Mouse (Mus musculus) cerebellum, postnatal 14 days (tissue): Measurements from ENCODE around the gene Epha3.

Experiments
- DNase-seq, 2 experiments: peaks; one replicate each; pipeline ENCODE4 v3.0.0; 2021; ENCODE audit warnings: mixed read lengths in 2 of 2

Epha3 gene

DNA sequence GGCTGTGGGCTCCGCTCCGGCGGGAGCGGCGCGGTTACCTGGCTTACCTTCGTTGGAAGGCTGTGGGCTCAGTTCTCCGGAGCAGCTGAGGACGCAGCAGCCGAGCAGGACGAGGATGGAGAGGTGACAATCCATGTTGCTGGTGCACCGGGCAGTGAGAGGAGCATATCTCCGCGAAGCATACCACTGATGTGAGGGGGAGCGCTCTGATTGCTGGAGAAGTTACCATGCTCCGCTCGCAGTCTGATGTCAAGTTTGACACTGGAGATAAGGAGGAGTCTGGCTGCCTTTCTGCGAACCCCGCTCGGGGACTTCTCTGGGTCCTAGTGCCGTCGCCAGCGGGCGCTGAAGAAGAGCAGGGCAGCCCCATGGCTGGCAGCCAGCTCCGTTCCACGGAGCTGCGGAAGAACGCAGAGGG, at the start of gene Epha3:
Gene Epha3, minus strand, starts transcription at position 263 of the 418 bp plus-strand sequence.
- peak; percentile 90 to 95 for DNase-seq

DNA sequence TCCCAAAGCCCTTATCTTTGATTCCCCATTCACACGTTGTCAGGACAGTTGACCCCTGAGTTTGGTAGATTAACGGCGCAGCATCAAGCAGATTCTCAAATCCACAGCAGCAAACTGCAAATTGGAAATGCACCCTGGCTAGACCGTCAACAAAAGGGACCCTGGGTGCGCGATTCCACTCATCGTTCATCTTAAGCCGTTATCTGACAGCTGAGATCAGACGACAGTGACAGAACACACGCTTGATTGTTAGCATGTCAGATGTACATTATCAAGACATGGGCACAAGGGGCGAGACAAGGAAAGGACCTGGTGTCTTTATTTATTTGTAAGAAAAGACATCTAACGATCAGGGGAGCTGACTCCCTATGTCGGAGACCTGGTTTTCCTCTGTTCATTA, 39.5 kb upstream of the Epha3 start:
- DNase-seq, result no peak

DNA sequence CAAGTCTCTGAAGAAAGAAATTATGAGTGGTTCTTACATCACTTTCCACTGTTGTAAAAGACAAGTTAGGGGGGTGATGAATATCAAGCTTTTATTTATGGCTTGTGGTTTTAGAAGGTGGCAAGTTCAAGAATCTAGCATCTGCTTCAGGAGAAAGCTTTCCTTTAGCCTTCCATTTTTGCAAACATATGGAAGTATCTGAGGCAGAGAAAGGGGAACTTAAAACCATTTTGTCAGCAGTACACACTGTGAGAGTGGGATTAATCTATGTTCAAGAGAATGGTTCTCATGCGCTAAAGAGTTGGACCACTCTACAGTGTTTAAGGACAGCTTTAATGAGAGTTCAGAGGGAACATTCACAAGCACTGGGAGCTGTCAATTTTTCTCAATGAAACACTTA, 17.2 kb upstream of the Epha3 start:
- no peak for DNase-seq

DNA sequence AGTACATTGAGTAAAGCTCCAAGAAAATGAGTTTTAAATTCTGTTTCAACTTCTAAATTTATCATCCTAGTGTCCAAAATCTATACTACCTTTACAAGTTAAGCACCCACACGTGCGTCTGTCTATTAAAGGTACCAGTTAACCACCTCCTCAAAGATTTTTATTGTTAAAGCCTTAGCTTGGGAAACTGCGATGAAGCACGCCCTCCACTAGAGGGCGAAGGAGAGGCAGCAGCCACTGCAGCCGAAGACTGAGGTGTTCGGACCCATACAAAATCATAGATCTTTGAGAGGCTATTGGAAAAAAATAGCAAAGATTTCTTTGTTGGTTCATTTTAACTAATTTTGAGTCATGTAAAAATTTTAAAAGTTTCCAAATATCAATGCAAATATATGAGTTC, 8.3 kb upstream of the Epha3 start:
- DNase-seq, result peak; percentile 55 to 69

DNA sequence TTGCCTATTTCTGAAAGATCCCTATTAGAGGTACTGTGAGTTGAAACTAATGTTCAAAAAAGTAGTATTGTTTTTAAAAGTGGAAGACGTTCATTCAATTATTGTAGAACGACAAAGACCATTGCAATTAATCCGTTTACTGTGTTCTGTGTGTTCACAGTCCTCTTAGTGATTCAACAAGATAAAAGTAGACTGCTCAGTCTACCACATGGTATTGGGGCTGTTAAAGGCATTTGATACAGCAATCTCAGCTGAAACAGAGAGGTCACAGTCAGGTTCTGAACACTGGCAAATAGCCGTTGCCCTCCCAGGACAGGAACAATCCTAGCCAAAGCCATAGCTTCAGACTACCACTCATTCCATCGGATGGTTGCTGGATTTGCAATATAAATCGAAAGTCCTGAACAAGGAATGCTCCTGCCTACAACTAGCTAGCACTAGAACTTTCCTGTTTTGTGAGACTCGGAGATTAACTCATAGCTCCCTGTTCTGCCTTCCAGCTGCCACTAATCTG, 545 bp upstream of the Epha3 start:
- peak in 1 of 2 experiments; percentile 31 for DNase-seq

DNA sequence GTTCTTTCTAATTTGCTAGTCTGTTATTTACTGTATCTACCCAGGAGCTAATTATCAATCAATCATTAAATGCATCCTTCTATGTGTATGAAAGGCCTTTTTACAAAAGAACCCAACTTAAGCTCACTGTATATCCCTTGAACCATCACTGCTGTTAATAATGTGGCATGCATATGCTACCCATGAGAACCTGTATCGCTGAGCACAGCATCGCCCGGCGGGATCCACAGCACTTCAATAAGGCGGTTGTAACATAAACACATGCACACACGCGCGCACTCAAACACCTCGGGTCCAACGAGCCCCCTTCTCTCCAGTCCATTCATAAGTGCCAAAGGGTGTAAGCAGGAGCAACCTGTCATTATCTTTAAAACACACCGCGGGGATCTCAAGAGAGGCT, 794 bp downstream of the Epha3 start:
- DNase-seq, result peak; percentile 47 to 64

DNA sequence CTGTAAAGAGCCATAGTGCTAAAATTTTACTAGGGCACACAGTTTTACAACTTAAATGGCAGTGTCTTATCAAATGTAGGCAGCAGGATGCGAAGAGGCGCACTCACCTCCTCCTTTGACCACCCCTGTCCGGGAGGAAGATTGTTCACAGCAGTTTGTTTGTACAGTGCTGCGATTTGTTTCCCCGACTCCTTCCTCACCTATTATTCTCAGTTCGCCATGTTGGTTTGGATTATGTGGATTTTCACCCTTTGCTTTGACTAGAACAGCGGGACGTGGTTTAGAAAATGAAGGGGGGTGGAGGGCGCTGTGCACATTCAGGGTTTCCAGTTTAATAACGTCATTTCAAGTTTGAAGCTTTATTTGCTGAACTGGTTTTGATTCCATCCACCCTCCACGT, 6.4 kb downstream of the Epha3 start:
- no peak for DNase-seq

DNA sequence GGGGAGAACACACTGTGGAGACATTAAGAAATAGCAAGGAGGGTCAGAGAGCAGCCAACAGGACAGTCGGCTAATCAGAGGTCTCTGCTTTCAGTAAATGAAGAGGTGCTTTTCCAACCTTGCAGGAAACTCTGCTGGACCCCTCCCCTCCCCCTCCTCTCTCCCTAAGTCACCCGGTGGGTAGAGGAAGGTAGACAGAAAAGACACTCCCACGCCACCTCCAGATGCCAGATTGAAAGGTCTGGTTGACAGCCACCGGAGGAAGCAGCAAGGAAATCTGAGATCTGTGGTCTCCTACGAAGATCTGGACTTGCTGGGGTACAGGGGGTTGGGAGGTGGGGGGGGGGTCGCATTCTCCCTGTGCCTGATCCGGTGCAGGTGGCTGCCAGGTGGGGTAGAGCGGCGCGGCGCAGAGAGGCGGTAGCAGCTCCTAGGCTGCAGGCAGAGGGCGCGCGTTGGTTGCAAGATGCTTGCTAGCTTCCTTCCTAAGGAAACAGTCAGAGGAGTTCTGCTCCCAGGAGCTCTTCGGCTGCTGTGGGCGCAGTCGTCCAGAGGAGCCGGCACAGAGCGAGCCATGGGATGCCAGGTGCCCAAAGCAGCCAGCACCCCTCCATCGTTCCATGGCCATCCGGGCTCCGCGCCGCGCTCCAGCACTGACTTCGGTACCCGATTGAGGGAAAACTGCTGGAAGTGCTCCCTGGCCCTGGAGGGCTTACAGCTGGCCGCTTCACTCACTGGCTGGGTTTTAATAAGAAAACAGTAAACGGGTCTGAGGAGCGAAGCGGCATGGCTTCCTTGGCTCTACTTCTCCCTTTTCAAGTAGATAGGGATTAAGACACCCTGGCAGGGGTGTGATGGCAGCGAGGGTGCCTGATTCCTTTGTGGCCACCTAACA, 7.1 kb downstream of the Epha3 start:
- DNase-seq, result peak; percentile 88 to 90

DNA sequence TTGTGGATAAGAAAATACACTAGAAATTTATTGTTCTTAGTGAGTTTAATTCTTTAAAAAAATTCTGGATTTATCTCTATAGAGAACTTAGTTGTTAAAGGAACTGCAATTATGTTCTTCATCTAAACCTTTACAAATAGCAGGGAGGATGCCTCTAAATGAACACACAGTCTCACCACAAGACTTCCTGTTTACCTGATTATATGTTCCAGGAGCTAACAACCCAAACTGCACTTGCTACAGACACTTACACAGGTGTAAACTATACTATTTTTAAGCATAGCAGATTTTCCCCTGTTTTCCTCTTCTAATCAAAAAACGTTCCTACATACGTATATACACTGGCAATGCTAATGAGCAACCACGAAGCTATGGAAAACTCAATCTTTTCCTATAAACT, 13.7 kb downstream of the Epha3 start:
- no peak for DNase-seq

DNA sequence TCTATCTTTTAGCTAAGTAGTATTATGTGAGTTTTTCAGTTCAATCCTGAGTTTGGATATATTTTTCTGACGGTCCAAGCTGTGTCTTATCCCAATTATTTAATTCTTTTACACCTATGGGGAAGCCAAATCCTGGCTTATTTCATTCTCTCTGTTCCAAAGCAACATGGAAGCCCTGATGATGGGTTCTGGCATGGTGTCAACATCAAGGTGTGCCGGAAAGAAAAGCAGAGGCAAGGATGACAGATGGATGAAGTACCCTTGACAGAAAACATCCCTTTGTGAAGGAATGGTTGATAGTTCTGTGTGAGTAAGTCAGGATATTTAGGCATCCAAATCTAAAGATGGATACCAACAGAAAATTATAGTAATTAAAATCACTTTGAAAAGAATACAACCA, 21.1 kb downstream of the Epha3 start:
- peak; percentile 45 to 63 for DNase-seq

DNA sequence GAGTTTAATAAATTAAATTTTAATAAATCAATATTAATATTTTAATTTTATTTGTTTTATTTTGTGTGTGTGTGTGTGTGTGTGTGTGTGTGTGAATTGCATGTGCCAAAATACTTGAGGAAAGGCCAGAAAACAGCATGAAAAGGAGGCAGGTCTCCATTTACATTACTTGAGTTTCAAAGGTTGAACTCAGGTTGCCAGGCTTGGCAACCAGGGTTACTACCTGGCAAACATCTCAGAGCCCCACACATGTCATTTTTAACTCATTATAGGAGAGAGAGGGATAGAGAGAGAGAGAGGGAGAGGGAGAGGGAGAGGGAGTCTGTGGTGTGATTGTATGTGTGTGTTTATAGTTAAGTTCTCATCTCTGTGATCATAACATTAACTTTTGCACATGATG, 26.5 kb downstream of the Epha3 start:
- DNase-seq, result peak; percentile 62 to 76

DNA sequence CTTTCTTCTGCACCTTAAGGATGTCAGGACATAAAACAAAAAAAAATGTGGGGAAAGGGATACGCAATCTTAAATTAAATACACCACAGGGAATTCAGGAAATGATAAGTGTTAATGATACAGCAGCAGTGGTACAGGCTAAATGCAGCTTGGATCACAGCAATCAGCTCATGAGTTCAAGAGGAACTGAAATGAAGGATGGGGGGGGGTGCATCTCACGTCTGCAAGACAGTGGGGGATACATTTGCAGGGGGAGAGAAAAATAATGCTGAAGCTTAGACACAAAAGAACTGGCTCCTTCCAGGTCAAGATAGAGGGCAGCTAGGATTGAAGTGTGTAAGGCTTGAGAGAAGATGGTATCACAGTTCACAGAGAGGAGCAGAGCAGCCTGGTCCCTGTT, 42.8 kb downstream of the Epha3 start:
- no peak for DNase-seq

DNA sequence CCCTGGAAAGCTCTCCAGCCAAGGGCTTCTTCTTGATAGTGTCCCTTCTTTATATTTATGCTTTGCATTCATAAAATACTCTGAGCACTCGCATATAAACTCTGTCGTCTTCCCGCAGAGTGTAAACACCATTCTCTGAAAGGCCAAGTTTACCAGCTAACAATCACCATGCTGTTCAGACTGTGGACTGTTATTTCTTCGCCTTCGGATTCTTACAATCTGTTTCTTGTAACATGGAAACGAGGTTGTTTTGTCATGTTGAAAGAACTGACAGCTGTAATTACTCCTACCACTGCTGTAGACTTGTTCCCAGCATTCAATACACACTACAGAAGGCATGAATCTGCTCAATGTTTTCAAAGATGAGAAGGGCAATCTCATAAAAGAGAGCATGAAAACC, 46.4 kb downstream of the Epha3 start:
- no peak for DNase-seq

DNA sequence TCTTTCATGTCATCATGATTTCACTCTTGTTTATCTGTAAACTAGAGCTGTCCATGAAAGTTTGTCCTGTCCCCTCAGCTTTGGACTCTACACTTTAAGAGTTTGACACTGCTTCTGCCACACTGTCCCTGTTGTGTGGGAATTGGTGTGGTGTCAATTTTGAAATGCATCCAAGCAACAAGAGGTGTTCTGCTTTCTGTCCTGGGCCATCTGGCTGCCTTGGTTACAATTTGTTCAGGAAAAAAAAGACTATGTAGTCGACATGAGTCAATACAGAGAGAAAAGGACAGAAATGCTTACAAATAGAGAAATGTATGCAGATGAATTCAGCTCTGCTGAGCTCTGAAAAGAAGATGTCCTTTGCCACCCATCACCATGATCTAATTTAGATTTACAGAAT, 47.3 kb downstream of the Epha3 start:
- peak; percentile 51 to 75 for DNase-seq

DNA sequence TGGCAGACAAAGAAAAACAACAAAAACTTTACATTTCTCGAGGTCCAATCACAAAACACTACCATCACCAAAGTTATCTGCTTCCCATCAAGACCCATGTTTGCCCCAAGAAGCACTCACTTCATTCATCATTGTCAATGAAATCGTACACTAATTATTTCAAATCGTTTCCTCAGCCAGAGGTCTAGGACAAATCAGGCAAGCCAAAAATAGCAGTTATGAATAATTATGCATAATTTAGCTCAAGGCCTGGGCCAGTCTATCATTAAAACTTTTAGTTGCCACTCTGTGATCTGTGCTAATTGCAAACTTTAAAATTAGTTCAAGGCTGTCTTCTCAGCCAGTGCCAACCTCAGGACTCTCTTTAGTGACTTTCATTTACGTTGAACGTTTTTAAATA, 54.1 kb downstream of the Epha3 start:
- no peak for DNase-seq

DNA sequence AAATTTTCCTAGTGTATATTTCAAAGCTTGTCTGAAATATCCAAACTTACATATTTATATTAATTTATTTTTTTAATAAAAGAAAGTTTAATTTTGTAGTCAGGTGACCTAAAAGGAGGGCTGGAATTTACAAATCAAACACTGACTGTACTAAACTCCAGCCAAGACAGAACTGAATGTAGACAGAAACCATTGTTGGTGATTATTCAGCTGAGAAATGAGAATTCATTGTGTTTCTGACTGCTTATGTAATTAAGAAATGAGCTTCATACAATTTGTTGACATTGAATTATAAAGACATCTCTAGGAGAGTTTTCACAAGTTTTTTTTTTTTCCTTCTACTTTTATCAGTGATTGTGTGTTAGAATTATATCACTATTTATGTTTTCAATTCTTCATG, 55.0 kb downstream of the Epha3 start:
- no peak for DNase-seq

DNA sequence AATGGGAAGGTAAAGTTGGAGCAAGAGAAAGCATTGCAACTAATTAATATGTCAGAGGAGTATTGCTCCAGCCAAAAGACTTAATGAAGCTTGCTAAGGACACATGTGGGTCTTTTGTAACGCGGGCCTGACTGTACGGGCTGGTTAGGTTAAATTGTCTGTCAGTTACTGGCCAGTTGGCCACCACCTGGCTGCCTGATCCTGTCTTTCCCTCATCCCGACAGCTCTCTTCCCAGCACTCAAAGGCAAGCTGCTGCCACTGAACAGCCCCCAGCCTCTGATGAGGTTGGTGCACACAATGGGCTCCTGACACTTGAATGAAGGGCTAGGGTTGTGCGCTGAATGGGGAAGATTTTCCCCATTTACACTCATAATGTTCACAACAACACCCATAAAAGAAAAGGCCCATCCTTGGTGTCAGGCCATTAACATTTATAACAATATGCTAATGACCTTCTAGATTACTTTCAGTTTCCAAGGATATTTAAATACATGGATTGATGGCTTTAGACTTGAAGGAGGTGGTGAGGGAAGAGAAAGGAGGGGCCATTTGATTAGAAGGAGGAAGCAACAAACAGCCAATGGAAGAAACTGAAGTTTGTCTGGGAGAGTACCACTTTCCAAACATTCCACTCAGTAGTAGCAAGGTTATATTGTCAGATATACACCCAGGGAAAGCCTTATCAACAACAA, 57.4 kb downstream of the Epha3 start:
- DNase-seq, result peak; percentile 56 to 59

DNA sequence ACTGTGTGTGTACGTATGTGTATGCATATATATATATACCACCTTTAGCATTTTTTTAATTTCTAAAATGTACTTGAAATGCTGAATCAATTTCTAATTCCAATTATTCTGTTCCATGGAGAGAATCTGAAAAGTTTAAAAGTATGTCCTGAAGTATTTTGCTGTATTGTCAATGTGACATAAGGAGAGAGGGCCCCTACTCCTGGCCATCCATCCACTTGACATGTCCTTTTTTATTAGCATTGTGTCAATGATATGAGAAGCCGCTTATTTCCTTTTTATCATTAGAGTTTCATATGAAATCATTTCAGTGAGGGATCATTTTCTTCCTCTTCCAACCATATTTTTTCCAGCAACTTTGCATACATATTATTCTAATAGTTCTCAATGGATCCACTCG, 58.0 kb downstream of the Epha3 start:
- DNase-seq, result no peak

DNA sequence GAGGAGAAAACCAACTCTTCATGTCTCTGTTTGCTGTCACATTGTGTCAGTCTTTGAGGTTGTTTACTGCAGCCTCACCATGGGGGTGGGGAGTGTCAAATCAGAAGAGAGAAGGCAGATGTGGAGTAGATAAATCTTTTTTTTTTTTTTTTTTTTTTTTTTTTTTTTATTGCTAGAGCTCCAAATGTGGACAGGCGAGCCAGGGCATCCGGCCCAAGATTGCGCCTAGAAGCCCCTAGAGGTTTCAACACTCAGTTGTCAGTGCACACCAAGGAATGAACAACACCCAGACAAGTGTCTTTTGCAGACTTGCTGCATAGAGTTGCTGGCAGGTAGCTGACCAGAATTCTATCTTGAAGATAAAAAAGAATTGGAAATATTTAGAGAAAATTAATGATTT, 62.5 kb downstream of the Epha3 start:
- no peak for DNase-seq

DNA sequence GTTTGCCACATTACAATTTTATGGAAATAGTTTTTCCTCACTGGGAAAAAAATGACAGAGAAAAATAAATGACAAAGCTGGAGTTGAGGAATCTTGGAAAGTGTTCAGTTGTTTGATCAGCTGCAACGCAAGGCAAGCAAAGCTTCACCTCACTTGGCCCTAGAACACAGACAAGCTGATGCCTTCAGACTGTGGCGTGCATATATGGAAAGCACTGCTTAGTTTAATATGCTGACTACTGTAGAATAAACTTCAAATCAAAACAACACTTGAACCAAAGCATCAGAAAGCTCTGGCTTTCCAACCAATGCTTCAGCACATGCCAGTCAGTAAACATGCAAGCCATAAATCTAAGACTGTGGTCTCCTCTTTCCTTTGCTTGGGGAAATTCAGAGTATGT, 65.6 kb downstream of the Epha3 start:
- no peak for DNase-seq

DNA sequence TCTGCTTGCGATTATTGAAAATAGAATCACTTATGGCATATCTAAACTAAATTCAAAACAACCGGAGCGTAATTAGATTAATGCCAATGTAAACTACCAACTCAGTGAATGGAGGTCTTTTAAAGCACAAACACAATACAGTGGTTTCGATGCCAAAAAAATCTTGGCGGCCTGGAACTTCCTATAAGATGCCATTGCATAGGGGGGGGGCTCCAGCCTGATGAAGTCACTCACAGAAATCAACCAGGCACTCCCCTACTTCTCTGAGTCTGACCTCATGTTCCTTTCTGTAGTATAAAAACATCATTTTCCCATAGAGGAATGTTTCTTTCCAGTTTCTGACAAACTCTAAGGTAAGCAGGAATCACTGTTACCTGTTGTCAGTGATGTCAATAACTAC, 69.7 kb downstream of the Epha3 start:
- DNase-seq, result no peak

DNA sequence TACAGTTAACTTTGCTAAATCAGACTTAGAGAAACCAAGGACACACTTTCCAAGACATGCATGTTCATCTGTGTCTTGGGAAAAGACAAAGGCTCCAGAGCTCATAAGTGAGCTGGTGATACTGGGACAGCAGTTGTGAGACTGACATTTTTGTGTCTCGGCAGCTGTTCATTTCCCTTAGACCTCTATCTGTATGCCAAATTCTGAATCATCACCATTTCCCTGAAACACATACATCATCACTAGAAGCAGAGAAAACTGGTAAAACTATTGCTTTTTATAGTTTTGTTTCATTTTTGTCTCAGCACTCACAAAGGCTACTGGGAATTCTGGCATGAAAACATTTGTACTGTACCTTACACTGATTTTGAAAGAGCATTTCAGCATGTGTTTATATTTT, 70.2 kb downstream of the Epha3 start:
- no peak for DNase-seq

DNA sequence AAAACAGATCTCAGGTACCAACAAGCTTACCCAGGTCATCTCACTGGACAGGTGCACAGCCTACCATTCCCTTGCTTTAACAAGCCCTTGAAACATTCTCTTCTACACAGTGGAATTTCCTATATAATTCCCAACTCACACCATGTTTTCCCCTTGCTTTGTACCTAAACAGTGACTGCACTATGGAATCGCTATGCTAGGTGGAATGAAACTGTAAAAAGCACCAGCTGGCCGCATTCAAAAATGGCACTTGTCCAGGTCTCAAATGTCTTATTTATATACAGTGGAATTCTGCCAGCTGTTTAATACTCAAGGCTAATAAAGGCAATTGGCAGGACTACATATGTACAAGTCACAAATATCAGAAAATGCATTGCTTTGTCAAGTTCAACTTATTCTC, 71.9 kb downstream of the Epha3 start:
- peak; percentile 44 to 61 for DNase-seq

DNA sequence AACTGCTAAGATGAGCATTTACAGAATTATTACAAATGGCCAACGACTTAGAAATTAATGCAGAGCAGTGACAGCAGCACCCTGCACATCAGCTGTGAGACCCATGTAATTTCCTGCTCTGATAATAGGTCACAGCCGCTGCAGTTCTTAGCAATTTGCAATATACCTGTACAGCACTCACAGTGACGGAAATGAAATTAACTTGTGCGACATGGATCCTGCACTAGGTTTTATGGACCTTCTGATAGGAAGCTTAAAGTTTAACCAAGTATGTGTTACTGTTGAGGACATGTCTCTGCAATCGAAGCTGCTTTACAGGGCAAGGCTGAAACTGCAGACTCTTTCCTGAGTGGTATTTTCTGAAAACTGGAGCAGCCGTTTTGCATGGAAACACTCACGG, 80.4 kb downstream of the Epha3 start:
- no peak for DNase-seq
